Mouse (Mus musculus) ZHBTc4 (cell line): ENCODE results near the gene Gm20772.
"Not testable (repeated sequence)": the region's sequence is repeated elsewhere in the genome, so short reads cannot be mapped to it uniquely, and the experiment has no call there.

Source experiments
- DNase-seq: peaks from one replicate; pipeline ENCODE4 v3.0.0-alpha.2; 2011; ENCODE audit warnings: low read depth, low spot score

Gene Gm20772

GRCm38 (mm10) chrY:17874441-17874840 lies at the start of gene Gm20772, which contains the start of gene Gm20831:
Gene Gm20772 (plus strand): TSS chrY:17874741.
Gene Gm20831 (plus strand): TSS chrY:17874741.
- not testable (repeated sequence) for DNase-seq

- not testable (repeated sequence) for DNase-seq
Observed at GRCm38 (mm10) chrY:17846166-17846565, 28.4 kb upstream of the Gm20772 start, which contains the start of gene Gm21904. Gene Gm21904 (minus strand): TSS chrY:17846266.
